Mouse (Mus musculus) CH12F3 (cell line): ENCODE results near the gene Flywch1.

ENCODE experiments used
- in situ Hi-C: fragments of 300-500 bp; cut with MboI; formaldehyde crosslinking; loops from 2 replicates; pipeline ENCODE4 v1.14.3; 2020; ENCODE audit warnings: low sequenced_read_pairs

Flywch1 gene

GRCm38 (mm10) chr17:23721886-23722285, 49.5 kb downstream of the Flywch1 start:
- in situ Hi-C loops: no loop called here

- in situ Hi-C loops: no loop called here
Measured at GRCm38 (mm10) chr17:23719455-23719854, 51.9 kb downstream of the Flywch1 start.

GRCm38 (mm10) chr17:23717003-23717402, 54.4 kb downstream of the Flywch1 start:
- in situ Hi-C loops: no loop called here

- in situ Hi-C loops: no loop called here
Measured at GRCm38 (mm10) chr17:23706212-23706611, 65.2 kb downstream of the Flywch1 start.

GRCm38 (mm10) chr17:23705525-23706104, 65.8 kb downstream of the Flywch1 start:
- in situ Hi-C loops: no loop called here

- in situ Hi-C loops: no loop called here
Measured at GRCm38 (mm10) chr17:23704741-23705140, 66.7 kb downstream of the Flywch1 start.

GRCm38 (mm10) chr17:23703301-23703700, 68.1 kb downstream of the Flywch1 start:
- in situ Hi-C loops: no loop called here
